Mouse (Mus musculus) adrenal gland, postnatal 36 days (tissue): ENCODE results near the gene Elavl3. TPM values are rescaled to one million over a fixed set of nuclear protein-coding genes. Genes with fewer than 3 reads are reported as not detected.

ENCODE experiments used
- total RNA-seq, 2 experiments: library from RNA; stranded (reverse); gene quantifications; 2 replicates each; pipeline ENCODE4 v1.2.3; 2021

Gene Elavl3
- total RNA-seq, 2 experiments from 2014 or later = 1.1 to 2.0 TPM

Other genes starting within 250 kb of the Elavl3 start
- 1 to 10 TPM; 7.5 to 8.7 TPM for gene Angptl8, start 216.5 kb downstream of the Elavl3 start, total RNA-seq
- 10 to 100 TPM; 31.2 to 40.7 TPM for gene Dock6, start 199.4 kb downstream of the Elavl3 start, total RNA-seq
- gene Rab3d, start 133.8 kb downstream of the Elavl3 start, total RNA-seq = 10 to 100 TPM; 28.5 to 58.8 TPM
- 1 to 10 TPM; 9.4 to 9.7 TPM for gene Ccdc159, start 124.6 kb downstream of the Elavl3 start, total RNA-seq
- gene Tmem205, start 124.5 kb downstream of the Elavl3 start, total RNA-seq = 100 to 1,000 TPM; 318 to 566 TPM
- gene Plppr2, start 115.0 kb downstream of the Elavl3 start, total RNA-seq = 10 to 100 TPM; 27.1 to 35.8 TPM
- gene Swsap1, start 96.3 kb downstream of the Elavl3 start, total RNA-seq = 10 to 100 TPM; 12.4 to 18.3 TPM
- gene Epor, start 88.5 kb downstream of the Elavl3 start, total RNA-seq = 1 to 10 TPM; 1.9 to 2.0 TPM
- gene Rgl3, start 62.6 kb downstream of the Elavl3 start, total RNA-seq = 10 to 100 TPM; 14.0 to 33.4 TPM
- gene Ccdc151, start 49.4 kb downstream of the Elavl3 start, total RNA-seq = 1 to 10 TPM in 1 of 2 experiments, under 1 TPM in 1; 0.30 to 1.6 TPM
- 100 to 1,000 TPM; 159 to 169 TPM for gene Prkcsh, start 49.2 kb downstream of the Elavl3 start, total RNA-seq
- under 1 TPM in 1 of 2 experiments, not detected in 1; 0.56 TPM for gene Gm49318, start 19.2 kb upstream of the Elavl3 start, total RNA-seq
- 10 to 100 TPM; 10.2 to 10.3 TPM for gene Zfp653, start 19.4 kb upstream of the Elavl3 start, total RNA-seq
- 10 to 100 TPM; 51.6 to 63.7 TPM for gene Ecsit, start 33.4 kb upstream of the Elavl3 start, total RNA-seq
- gene Cnn1, start 47.2 kb upstream of the Elavl3 start, total RNA-seq = 1 to 10 TPM; 1.5 TPM
- gene Elof1, start 65.1 kb upstream of the Elavl3 start, total RNA-seq = 10 to 100 TPM; 73.7 to 78.1 TPM
- 10 to 100 TPM; 43.2 to 67.9 TPM for gene Acp5, start 83.7 kb upstream of the Elavl3 start, total RNA-seq
- 10 to 100 TPM; 50.3 to 59.1 TPM for gene Pigyl, start 104.8 kb upstream of the Elavl3 start, total RNA-seq
- gene Zfp872, start 136.1 kb upstream of the Elavl3 start, total RNA-seq = 1 to 10 TPM; 2.7 to 4.3 TPM
- 10 to 100 TPM; 36.9 to 45.3 TPM for gene Zfp809, start 173.7 kb upstream of the Elavl3 start, total RNA-seq
- under 1 TPM; 0.69 to 0.73 TPM for gene Zfp599, start 207.9 kb upstream of the Elavl3 start, total RNA-seq